8 mouse cellular contexts compared by ENCODE assay signal in the genomic region with DNA sequence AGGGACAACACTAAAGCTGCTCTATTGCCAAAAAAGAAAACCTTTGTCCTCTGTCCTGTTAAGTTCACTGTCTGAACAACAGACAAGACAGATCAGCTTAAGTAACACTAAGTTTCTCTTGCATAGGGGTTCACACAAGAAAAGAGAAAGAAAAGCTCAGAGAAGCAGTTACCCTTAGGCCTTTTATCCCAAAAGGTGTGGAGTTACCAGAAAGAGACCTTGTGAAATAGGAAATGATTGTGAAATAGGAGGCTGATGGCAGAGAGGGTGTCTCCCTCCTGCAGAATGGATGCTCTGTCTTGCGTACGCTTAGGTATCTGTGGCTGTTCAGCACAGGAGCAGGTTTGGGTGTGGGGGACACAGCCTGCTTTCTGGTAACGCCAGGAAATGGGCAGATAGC. TPM values are rescaled to one million over a fixed set of nuclear protein-coding genes. Genes with fewer than 3 reads are reported as not detected.
DNase-seq lines count a peak whose midpoint lies in the region; ATAC-seq and TF ChIP-seq lines count a peak whose summit lies in the region.

No protein-coding gene starts in this region.

- no peaks in the 10 kb centered on the region for H3K9me3 ChIP-seq in heart, postnatal 0 days (replicated peaks; ENCODE audit: control insufficient read depth, low read length)
- no peaks in the 10 kb centered on the region for H3K9me3 ChIP-seq in hindbrain, embryonic 13.5 days
- H3K9me3 ChIP-seq in midbrain, embryonic 13.5 days: no peaks in the 10 kb centered on the region

- peak overlapping the region; percentile 88 for H3K4me3 ChIP-seq in heart, postnatal 0 days (ENCODE audit: low read depth, low read length)
- H3K4me3 ChIP-seq in hindbrain, embryonic 13.5 days: peak overlapping the region; percentile 99
- peak overlapping the region; percentile 99 for H3K4me3 ChIP-seq in midbrain, embryonic 13.5 days (replicated peaks)

- H3K4me1 ChIP-seq in heart, postnatal 0 days (ENCODE audit: control insufficient read depth, insufficient read depth): peaks cover 41% of the 10 kb centered on the region
- H3K4me1 ChIP-seq in hindbrain, embryonic 13.5 days (replicated peaks): peaks cover 58% of the 10 kb centered on the region
- peaks cover 58% of the 10 kb centered on the region for H3K4me1 ChIP-seq in midbrain, embryonic 13.5 days (replicated peaks)

- peak overlapping the region; percentile 87; the same call in 1 of the 2 replicates for H3K27ac ChIP-seq in heart, postnatal 0 days (ENCODE audit: low read depth)
- H3K27ac ChIP-seq in hindbrain, embryonic 13.5 days: no peak overlapping the region
- no peak overlapping the region for H3K27ac ChIP-seq in midbrain, embryonic 13.5 days

- 45% methylated on average over 3 of the region's 3 CpGs for WGBS in heart, postnatal 0 days
- 85% methylated on average over 3 of the region's 3 CpGs for WGBS in hindbrain, embryonic 13.5 days
- 89% methylated on average over 3 of the region's 3 CpGs for whole genome bisulfite sequencing in midbrain, embryonic 13.5 days

- peak overlapping the region; percentile 90 for H3K4me2 ChIP-seq in heart, postnatal 0 days (ENCODE audit: low read depth, low read length)
- H3K4me2 ChIP-seq in hindbrain, embryonic 13.5 days: peak overlapping the region; percentile 100
- peak overlapping the region; percentile 100 for H3K4me2 ChIP-seq in midbrain, embryonic 13.5 days (replicated peaks)

- no peaks in the 10 kb centered on the region for H3K27me3 ChIP-seq in heart, postnatal 0 days (ENCODE audit: control insufficient read depth, insufficient read depth, low read length)
- H3K27me3 ChIP-seq in hindbrain, embryonic 13.5 days: no peaks in the 10 kb centered on the region
- no peaks in the 10 kb centered on the region for H3K27me3 ChIP-seq in midbrain, embryonic 13.5 days

- no peak for TF ChIP-seq EP300 in heart, postnatal 0 days (IDR thresholded peaks at IDR 0.05; ENCODE audit: low read depth)

- no peak for TF ChIP-seq CTCF in heart, postnatal 0 days (IDR thresholded peaks at IDR 0.05; ENCODE audit: low read depth)

- peaks cover 18% of the 10 kb centered on the region for H3K36me3 ChIP-seq in heart, postnatal 0 days (replicated peaks; ENCODE audit: control insufficient read depth, insufficient read depth, low read length)
- peaks cover 27% of the 10 kb centered on the region for H3K36me3 ChIP-seq in hindbrain, embryonic 13.5 days
- H3K36me3 ChIP-seq in midbrain, embryonic 13.5 days: peaks cover 25% of the 10 kb centered on the region

- no peak for ATAC-seq in heart, postnatal 0 days (ENCODE audit: insufficient read depth, low read depth)
- ATAC-seq in hindbrain, embryonic 13.5 days (ENCODE audit: low FRiP score): no peak
- no peak for ATAC-seq in midbrain, embryonic 13.5 days

- peak overlapping the region; percentile 90 for H3K9ac ChIP-seq in heart, postnatal 0 days (replicated peaks; ENCODE audit: low read depth, low read length)
- peak overlapping the region; percentile 93 for H3K9ac ChIP-seq in hindbrain, embryonic 13.5 days
- peak overlapping the region; percentile 97 for H3K9ac ChIP-seq in midbrain, embryonic 13.5 days (replicated peaks)

- intact Hi-C loops in heart, postnatal 14 days (cut with DNase I): no loop called here

- DNase-seq in heart, postnatal 0 days (ENCODE audit: low spot score): no peak
- no peak for DNase-seq in heart, postnatal 14 days
- peak; percentile 18 for DNase-seq in MEL-GATA-1-ER (ENCODE audit: extremely low read depth, low read depth)
- no peak for DNase-seq in B cell, adult 2 months
- no peak for DNase-seq in Muller cell, postnatal 12 days (ENCODE audit: inconsistent ontology term)
- DNase-seq in gastrocnemius, adult 8-10 months (ENCODE audit: low spot score in 2 of 2): no peak

RNA-seq across cellular contexts. Expression of a gene that starts 1.3 kb away (rescaled TPM):
- 36.8 and 37.4 TPM in 2 replicates for total RNA-seq in heart, postnatal 0 days (2014; rRNA removed; ENCODE audit: low replicate concordance)
- polyA plus RNA-seq in heart, postnatal 0 days (2015; fragmentation: Nextera tagmentation; extraction: Ambion mirVana): 26.0 and 26.5 TPM in 2 replicates
- total RNA-seq in heart, postnatal 14 days (2021): 10 to 100 TPM; 17.6 to 18.1 TPM
- polyA plus RNA-seq in hindbrain, embryonic 13.5 days (2015; fragmentation: Nextera tagmentation; extraction: Ambion mirVana): 20.8 and 21.8 TPM in 2 replicates
- polyA plus RNA-seq in midbrain, embryonic 13.5 days (2015; fragmentation: Nextera tagmentation; extraction: Ambion mirVana): 18.7 and 21.9 TPM in 2 replicates
- 1 to 10 TPM; 4.8 to 8.5 (median 7.4) TPM for total RNA-seq in gastrocnemius, adult 8-10 months (2022)

RNA-seq across cellular contexts. Expression of a gene that starts 24.7 kb away (rescaled TPM):
- total RNA-seq in heart, postnatal 0 days (2014; rRNA removed; ENCODE audit: low replicate concordance): 90.4 and 94.8 TPM in 2 replicates
- 43.1 and 63.4 TPM in 2 replicates for polyA plus RNA-seq in heart, postnatal 0 days (2015; fragmentation: Nextera tagmentation; extraction: Ambion mirVana)
- 10 to 100 TPM; 22.0 to 28.0 TPM for total RNA-seq in heart, postnatal 14 days (2021)
- 138 and 142 TPM in 2 replicates for polyA plus RNA-seq in hindbrain, embryonic 13.5 days (2015; fragmentation: Nextera tagmentation; extraction: Ambion mirVana)
- polyA plus RNA-seq in midbrain, embryonic 13.5 days (2015; fragmentation: Nextera tagmentation; extraction: Ambion mirVana): 149 and 155 TPM in 2 replicates
- 10 to 100 TPM in 3 of 4 experiments, 1 to 10 TPM in 1; 8.9 to 14.8 (median 11.5) TPM for total RNA-seq in gastrocnemius, adult 8-10 months (2022)

RNA-seq across cellular contexts. Expression of a gene that starts 24.7 kb away (rescaled TPM):
- total RNA-seq in heart, postnatal 0 days (2014; rRNA removed; ENCODE audit: low replicate concordance): 0.62 TPM in 1 of 2 replicates, not detected in the other
- polyA plus RNA-seq in heart, postnatal 0 days (2015; fragmentation: Nextera tagmentation; extraction: Ambion mirVana): 0.26 and 0.33 TPM in 2 replicates
- under 1 TPM; 0.10 to 0.19 TPM for total RNA-seq in heart, postnatal 14 days (2021)
- polyA plus RNA-seq in hindbrain, embryonic 13.5 days (2015; fragmentation: Nextera tagmentation; extraction: Ambion mirVana): 1.6 TPM in 2 replicates
- 1.1 and 1.3 TPM in 2 replicates for polyA plus RNA-seq in midbrain, embryonic 13.5 days (2015; fragmentation: Nextera tagmentation; extraction: Ambion mirVana)
- total RNA-seq in gastrocnemius, adult 8-10 months (2022): under 1 TPM; 0.08 to 0.31 (median 0.20) TPM

RNA-seq across cellular contexts. Expression of a gene that starts 30.5 kb away (rescaled TPM):
- 26.3 and 44.3 TPM in 2 replicates for total RNA-seq in heart, postnatal 0 days (2014; rRNA removed; ENCODE audit: low replicate concordance)
- 7.0 and 8.2 TPM in 2 replicates for polyA plus RNA-seq in heart, postnatal 0 days (2015; fragmentation: Nextera tagmentation; extraction: Ambion mirVana)
- total RNA-seq in heart, postnatal 14 days (2021): 10 to 100 TPM in 1 of 2 experiments, 1 to 10 TPM in 1; 3.9 to 14.1 TPM
- 285 and 298 TPM in 2 replicates for polyA plus RNA-seq in hindbrain, embryonic 13.5 days (2015; fragmentation: Nextera tagmentation; extraction: Ambion mirVana)
- 383 and 402 TPM in 2 replicates for polyA plus RNA-seq in midbrain, embryonic 13.5 days (2015; fragmentation: Nextera tagmentation; extraction: Ambion mirVana)
- 1 to 10 TPM in 1 of 4 experiments, under 1 TPM in 1, not detected in 2; 0.52 to 1.2 TPM for total RNA-seq in gastrocnemius, adult 8-10 months (2022)

RNA-seq across cellular contexts. Expression of a gene that starts 40.5 kb away (rescaled TPM):
- 301 and 362 TPM in 2 replicates for total RNA-seq in heart, postnatal 0 days (2014; rRNA removed; ENCODE audit: low replicate concordance)
- 145 and 147 TPM in 2 replicates for polyA plus RNA-seq in heart, postnatal 0 days (2015; fragmentation: Nextera tagmentation; extraction: Ambion mirVana)
- total RNA-seq in heart, postnatal 14 days (2021): 100 to 1,000 TPM; 150 to 151 TPM
- polyA plus RNA-seq in hindbrain, embryonic 13.5 days (2015; fragmentation: Nextera tagmentation; extraction: Ambion mirVana): 522 and 540 TPM in 2 replicates
- polyA plus RNA-seq in midbrain, embryonic 13.5 days (2015; fragmentation: Nextera tagmentation; extraction: Ambion mirVana): 453 and 491 TPM in 2 replicates
- 100 to 1,000 TPM in 2 of 4 experiments, 10 to 100 TPM in 2; 97.5 to 116 (median 100) TPM for total RNA-seq in gastrocnemius, adult 8-10 months (2022)
